Mouse (Mus musculus): ENCODE data around the gene Dll4.

The Dll4 gene

DNA sequence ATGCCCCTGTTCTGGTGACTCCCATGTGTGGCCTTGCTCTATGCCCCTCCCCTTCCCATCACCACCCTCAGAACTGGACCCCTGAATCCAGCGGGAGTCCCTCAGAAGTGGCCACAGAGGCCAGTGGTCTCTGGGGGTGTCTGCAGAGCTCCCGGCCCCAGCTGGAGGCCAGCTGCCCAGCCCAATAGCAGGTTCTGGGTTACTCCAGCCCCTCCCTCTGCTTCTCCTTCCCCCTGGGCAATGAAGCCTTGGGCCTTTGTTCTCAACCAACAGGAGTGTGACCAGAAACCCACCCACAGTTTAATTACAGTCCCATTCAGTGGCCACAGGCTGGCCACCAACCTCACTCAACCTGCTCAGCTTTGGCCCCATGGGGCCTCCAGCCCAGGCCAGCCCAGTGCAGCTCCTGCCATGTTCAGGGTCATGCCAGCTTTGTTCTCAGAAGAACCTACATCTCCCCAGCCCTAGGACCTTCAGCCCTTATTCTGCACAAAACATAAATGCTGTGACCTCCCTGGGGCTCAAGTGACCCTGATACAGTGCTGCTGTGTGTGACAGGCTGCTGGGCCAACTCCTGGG lies 13.1 kb upstream of the Dll4 start:
- DNase-seq = no peak

DNA sequence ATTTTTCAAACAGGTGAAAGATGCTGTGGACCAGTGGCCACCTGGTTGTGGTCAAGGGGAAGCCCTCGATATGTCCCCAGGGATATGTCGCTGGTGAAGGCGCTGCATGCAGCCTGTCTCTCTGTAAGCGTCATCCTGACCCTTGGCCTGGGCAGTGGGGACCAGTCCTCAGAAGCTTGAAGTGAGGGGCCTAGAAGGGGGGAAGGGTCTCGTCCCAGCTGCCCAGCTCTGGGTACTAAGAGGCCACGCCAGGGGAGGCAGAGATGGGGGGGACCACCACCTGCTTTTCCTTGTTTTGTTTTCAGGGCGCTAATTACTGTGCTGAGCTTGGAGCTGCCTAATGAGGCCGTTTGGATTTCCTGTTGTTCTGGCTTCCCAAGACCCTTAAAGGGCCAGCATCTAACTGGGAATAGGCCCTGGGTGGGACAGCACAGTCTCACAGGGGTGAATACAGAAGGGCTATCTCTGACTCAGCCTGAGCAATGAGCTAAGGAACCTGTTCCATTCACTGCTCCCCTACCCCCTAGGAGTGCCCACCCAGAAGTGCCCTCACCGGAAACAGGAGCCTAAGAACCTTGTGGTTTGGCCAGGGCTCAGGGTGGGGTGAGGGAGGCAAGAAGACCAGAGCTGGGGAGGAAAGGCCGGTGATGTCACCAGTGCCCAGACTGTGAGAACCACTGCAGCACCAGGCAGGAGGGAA lies 11.7 kb upstream of the Dll4 start:
- no peak for DNase-seq

DNA sequence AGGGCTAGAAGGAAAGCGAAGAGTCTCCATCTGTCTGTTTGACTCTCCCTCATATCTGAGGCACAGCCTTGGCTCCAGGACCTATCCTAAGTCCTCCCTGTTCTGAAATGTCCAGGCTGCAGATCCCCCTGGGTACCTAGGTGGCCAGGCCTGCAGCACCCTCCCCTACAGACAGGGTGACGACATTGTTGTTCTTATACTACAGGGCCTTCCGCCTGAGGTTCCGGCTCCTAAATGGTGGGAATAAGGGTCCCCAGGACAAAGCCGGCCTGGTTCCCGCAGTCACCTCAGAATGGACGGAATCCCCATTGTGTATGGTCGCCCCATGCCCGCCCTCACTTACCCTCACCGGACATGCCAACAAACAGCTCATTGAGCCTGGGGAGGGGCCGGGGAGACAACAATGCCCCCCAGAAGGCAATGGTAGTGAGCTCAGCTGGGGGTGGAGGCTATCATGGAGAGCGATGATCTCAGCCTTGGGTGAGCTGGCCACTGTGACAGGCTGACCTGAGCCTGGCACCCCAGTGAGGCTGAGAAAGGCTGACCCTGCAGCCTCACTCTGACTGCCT lies 10.8 kb upstream of the Dll4 start:
- no peak for DNase-seq

DNA sequence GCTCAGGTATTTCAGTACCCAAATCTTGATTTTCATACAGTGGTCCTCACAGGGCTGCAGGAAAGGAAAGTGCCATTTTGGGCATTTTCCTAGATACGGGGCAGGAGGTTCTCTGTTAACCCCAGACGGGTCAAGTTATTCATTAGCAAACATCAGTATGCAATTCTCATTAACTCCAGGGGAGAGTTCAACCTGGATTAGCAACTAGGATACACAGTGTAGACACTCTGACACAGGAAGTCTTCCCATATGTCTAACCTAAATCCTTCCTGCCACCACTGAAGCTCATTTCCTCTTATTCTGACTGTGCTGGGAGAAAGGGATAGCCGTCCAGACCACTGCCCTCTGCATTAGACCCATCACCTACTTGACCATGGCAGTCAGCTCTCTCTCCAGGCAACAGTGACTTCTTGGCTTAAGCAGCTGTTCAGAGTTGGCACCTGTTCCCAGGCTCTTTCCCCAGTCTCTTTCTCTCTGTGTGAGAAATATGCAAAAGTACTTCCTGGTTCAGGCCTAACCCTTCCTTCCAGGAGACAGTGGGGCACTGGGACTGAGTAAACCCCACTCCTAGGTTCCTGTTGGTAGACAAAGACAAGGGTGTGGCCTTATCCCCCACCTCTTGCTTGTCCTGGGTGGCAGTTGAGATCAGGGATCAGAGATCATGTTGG lies 7.4 kb upstream of the Dll4 start:
- DNase-seq = no peak

DNA sequence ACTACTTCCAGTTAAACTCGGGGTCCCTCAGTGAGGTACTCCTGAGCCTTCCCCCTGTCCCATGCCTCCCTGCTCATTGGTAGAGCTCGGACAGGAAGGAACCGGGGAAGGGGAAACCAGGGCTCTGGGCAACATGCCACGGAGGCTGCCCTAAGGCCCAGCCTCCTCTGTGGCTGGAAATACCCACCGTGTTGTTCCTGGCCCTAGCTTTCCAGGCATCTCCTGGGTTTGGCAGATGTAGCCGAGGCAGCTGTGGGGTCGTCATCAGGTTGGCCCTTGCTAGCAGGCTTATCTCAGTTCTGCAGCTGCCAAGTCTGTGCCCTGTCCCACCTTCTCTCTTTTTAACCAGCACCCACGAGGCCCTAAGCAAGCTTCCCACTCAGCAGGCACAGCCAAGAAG lies 5.0 kb upstream of the Dll4 start:
- DNase-seq = no peak

DNA sequence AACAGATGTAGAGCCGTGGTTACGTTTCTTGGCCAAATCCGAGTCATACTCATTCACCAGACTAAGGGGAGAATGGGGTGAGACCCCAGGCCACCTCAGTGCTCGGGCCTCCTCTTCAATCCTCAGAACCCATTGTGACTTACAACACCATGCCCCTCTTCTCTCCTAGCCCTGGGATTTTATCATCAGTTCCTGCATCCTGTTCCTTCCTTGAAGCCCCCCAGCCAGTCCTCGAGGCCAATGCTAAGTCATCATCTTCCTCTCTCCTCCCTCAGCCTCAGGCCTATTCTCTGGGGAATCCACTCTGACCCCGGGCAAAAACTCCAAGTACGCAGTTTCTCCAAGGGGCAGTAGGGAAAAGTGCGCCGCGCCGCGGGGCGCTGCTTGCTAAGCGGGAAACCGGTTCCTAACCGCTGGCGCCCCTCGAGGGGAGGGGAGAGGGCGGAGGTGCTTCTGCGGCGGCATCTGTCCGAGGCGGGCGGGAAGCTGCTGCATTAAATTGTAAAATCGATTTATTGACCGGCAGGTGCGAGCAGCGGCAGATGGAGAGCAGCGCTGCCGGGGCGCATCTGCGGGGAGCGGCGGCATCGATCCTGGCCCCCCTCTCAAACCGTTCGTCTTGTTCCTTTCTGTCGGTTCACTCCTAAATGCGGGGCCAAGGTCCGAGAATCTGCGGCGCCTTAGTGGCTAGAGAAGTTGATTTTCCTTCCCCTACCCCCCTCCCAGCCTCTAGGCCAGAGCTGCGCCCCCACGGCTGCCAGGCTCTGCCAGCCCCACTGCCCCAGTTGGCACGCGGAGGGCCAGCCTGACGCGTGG lies 3.6 kb upstream of the Dll4 start:
- no peak for DNase-seq

DNA sequence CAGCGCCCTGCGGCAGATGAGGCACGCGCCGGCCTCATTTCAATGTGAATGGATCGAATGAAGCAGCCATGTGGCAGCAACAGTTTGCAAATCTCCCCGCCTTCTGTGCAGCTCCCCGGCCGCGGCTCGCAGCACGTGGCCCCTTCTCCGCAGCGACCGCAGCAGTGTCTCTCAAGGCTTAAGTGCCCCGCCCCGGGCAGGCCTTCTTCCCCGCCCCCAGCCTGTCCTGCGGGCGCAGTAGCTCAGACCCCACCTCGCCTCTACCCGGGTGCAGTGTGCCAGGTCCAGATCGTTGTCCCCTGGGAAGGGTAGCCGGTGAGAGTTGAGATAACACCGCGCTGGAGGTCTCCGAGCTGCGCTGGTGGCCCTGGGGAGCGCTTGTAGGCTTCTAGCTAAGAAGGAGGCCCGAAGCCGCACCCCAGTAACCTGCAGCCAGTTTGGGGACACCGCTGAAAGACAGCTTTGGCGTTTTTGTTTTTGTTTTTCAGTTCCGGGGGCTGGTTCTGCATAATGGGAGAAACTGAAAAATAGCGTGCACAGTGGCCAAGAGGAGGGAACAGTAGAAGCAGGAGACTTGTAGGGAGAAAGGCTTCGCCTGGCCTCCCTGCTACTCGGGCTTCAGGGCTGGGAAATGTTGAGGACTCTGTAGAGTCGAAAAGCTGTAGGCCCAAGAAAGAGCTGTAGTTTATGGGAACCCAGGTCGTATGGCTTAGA lies 2.8 kb upstream of the Dll4 start:
- DNase-seq = peak; percentile 48

DNA sequence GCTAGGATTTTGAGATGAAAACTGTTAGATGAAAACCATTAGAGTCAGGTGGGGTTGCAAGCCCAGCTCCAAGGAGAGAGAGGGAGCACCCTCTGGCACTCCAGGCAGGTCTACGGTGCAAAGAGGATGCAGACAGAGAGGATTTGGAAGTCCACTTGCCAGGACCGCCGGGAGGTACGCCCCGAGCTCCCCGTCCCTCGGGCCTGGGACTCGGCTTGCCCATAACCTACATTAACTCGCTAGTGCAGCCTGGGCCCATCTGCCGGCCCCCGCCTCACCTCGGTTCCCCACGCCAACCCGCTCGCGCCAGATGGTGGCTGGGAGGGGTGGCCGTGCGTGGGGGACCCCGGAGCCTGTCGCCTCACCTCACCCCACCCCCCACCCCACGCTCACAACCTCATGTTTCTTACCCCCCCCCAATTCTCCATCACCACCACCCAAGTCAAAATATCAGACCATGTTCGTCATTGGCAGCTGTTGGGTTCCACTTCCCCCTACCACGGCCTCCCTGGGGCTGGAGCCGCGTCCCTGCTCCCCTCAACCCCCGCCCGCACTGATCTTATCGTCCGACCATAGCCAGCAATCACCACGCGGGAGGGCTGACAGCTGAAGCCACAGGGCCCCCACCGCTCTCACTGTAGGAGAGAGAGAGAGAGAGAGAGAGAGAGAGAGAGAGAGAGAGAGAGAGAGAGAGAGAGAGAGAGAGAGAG lies 1.6 kb upstream of the Dll4 start:
- no peak for DNase-seq

DNA sequence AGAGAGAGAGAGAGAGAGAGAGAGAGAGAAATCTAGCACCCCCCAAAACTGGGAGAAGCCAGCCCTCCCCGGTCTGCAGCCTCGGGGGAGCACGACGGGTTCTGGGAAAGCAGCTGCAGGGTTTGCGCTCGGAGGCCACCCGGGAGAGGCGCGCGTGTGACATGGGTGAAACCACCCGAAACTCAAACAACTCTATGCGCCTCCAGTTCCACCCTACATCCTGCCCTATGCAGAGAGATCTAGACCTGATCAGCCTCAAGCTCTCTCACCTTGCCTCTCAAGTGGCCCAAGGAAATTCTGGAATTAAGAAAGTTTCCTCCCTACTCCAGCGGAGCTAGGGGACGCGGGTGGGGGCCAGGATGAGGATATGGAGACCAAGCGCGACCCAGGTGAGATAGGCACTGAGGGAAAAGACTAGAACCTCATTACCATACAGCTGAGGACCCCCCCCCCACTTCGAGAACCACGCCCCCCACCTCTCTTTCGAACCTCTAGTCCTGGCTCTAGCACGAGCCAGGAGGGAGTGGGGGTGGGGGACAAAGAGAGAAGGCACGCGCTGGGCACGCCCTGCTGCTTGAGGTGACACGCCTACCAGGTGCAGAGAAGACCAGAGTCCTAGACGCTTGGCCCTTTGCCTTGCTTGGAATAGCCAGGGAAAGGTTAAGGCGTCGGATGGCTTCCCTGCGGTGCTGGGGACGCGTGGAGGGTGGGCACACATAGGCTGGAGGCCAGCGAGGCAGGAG lies 837 bp upstream of the Dll4 start:
- DNase-seq = no peak

DNA sequence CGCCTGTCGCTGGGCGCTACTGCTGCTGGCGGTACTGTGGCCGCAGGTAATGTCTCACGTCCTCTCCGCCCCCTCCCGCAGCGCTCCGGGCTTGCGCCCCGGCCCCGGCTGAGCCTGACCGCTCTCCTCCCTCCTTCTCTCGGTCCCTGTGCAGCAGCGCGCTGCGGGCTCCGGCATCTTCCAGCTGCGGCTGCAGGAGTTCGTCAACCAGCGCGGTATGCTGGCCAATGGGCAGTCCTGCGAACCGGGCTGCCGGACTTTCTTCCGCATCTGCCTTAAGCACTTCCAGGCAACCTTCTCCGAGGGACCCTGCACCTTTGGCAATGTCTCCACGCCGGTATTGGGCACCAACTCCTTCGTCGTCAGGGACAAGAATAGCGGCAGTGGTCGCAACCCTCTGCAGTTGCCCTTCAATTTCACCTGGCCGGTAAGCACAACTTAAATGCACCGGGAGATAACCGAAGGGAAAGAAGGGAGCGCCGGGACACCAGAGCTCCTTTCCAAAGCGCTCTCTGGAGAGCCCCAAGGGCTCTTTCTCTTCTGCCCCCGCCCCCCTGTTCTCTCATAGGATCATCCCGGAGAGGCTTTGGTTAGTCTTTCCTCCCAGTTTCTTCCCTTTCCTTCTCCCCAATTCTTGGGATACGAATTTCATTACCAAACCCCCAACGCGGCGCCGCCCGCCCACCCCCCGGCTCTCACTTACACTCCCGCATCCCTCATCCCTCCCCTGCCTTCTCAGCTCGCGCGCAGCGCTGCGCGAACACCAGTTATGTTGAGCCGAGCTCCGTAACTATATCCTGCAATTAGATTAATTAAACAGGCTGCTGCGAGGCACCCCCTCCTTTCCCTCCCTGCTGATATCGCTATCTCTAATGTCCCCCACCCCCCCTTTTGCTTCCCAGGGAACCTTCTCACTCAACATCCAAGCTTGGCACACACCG lies 847 bp downstream of the Dll4 start:
- DNase-seq = no peak

DNA sequence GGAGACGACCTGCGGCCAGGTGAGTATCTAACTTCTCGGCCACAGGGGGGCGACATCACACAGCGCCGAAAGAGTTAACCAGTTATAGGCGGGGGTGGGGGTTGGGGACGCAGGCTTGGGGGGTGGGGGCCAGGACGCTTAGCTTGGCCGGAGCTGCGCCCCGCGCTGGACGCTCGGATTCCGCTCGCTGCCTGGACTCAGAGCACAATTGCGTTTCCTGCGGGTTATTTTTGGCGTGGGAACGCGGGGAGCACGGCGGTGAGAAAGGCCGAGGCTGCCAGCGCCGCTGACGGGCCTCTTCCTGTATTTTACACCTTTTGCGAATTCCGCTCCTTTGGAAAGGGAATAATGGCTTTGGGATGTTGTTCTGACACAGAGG lies 1.5 kb downstream of the Dll4 start:
- peak; percentile 38 for DNase-seq

DNA sequence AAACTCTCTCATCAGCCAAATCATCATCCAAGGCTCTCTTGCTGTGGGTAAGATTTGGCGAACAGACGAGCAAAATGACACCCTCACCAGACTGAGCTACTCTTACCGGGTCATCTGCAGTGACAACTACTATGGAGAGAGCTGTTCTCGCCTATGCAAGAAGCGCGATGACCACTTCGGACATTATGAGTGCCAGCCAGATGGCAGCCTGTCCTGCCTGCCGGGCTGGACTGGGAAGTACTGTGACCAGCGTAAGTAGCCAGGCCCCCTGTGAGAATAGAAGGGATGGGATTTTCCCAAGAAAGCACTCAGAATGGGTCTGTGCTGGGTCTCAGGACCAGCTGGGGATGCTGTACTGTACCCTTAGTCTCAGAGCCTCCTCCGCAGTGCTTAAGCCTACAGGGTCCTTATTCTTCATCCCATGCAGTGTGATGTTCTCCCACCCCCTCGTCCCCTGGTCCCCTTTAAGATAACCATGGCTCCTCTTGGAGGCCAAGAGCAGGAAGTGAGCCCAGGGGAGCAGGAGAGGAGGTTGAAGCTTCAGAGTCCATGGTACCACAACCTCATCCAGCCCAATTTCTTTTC lies 2.5 kb downstream of the Dll4 start:
- no peak for DNase-seq

DNA sequence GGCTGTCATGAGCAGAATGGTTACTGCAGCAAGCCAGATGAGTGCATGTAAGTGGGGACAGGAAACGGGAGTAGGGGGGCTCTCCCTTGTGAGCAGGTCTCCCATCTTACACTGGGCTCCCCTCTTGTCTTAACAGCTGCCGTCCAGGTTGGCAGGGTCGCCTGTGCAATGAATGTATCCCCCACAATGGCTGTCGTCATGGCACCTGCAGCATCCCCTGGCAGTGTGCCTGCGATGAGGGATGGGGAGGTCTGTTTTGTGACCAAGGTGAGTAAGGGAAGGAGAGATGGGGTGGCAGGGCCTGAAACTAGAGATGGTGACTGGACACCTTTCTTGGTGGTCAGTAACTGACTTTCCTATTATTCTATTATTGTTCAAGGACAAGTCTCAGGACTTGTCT lies 3.0 kb downstream of the Dll4 start:
- DNase-seq = no peak

DNA sequence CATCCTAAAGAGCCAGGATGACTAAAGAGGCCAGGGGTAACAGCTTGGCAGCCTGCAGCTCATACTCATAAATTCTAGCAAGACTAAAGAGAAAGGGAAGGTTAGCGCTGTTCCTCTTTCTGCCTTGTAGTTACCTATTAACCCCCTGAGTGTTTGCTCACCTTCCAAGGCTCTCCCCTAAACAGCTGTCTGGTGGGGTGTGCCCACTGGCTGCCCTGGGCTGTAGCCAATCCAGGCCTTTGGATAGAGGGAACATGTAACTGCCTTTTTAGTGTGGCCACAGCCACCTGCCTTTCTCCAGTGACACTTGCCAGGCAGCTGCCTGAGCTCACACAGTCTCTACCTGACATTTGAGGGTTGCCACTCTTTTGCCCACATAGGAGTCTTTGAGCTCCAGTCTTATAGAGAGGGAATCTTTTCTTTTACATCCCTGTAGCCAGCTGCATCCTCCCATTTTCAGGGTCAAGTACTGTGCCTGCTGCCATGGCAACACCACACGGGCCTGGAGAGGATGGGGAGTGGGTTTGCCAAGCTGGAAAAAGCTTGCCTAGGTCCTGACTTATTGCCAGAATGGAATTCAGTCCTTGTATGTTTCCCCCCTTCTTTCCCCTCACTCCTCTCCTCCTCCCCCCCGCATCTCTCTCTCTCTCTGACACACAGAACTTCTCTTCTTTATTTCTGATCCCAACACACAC lies 3.7 kb downstream of the Dll4 start:
- DNase-seq = no peak

DNA sequence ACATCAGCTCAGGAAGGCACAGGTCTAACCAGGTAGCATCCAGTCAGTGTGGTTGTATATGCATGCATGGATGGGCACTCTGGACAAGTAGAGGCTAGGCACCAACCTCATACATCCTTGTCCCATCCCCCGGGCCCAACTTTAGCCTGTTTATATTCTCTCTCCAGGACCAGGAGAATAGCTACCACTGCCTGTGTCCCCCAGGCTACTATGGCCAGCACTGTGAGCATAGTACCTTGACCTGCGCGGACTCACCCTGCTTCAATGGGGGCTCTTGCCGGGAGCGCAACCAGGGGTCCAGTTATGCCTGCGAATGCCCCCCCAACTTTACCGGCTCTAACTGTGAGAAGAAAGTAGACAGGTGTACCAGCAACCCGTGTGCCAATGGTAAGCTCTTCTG lies 5.2 kb downstream of the Dll4 start:
- no peak for DNase-seq

DNA sequence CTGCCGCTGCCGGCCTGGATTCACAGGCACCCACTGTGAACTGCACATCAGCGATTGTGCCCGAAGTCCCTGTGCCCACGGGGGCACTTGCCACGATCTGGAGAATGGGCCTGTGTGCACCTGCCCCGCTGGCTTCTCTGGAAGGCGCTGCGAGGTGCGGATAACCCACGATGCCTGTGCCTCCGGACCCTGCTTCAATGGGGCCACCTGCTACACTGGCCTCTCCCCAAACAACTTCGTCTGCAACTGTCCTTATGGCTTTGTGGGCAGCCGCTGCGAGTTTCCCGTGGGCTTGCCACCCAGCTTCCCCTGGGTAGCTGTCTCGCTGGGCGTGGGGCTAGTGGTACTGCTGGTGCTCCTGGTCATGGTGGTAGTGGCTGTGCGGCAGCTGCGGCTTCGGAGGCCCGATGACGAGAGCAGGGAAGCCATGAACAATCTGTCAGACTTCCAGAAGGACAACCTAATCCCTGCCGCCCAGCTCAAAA lies 6.6 kb downstream of the Dll4 start:
- no peak for DNase-seq

DNA sequence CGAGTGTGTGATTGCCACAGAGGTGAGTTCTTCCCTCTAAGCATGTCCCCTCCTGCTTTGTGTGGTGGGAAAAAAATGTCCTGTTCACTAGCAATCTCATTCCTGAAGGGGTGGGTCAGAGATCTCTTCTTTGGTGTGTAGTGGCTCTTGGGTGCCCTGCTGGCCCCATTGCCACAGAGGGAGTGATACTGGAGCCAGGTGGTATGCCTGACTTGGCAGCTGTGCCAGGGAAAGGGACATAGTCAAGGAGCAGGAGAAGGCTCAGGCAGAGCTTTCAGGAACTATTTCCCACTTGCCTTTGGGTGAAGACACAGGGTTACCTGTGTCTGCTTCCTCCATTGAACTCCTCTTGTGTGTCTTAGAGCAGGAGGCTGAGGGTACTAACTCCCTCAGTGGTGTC lies 8.6 kb downstream of the Dll4 start:
- DNase-seq = no peak

DNA sequence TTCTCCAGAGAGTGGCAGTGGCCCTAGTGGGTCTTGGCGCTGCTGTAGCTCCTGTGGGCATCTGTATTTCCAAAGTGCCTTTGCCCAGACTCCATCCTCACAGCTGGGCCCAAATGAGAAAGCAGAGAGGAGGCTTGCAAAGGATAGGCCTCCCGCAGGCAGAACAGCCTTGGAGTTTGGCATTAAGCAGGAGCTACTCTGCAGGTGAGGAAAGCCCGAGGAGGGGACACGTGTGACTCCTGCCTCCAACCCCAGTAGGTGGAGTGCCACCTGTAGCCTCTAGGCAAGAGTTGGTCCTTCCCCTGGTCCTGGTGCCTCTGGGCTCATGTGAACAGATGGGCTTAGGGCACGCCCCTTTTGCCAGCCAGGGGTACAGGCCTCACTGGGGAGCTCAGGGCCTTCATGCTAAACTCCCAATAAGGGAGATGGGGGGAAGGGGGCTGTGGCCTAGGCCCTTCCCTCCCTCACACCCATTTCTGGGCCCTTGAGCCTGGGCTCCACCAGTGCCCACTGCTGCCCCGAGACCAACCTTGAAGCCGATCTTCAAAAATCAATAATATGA lies 9.5 kb downstream of the Dll4 start:
- DNase-seq = no peak

DNA sequence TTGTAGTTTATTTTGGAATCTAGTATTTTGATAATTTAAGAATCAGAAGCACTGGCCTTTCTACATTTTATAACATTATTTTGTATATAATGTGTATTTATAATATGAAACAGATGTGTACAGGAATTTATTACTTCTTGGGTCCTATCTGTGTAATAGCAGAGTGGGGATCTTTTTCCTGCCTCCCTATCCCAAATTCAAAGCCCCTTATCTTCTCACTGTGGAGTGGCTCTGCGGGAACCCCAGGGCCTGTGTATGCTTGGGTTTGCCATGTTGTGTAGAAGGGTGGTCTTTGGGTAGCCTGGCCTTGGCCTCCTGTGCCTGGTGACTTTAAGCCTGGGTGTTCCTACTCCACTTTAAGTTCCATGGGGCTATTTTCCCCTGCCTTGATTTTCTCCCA lies 10.0 kb downstream of the Dll4 start:
- DNase-seq = no peak
